Mouse (Mus musculus) hindbrain, postnatal 0 days (tissue): ENCODE measurements at regions not wholly inside any gene's neighbourhood (a gene's known extent, or its start where the extent isn't known, plus 50 kb on each side); places are given as distances from the start of the nearest gene placed in this dataset.

Experiments used
- ATAC-seq: fragments of 200-750 bp; cut with Nextera tagmentation; 2 replicates; pipeline ENCODE4 v1.8.0; 2017; ENCODE audit warnings: mild to moderate bottlenecking, moderate TSS enrichment, moderate library complexity
- DNase-seq: peaks from one replicate; pipeline ENCODE4 v3.0.0-alpha.2; 2015; ENCODE audit warnings: low spot score
- H3K27ac ChIP-seq: fragments of 300-500 bp; sonication (generic); 2 replicates; pipeline ENCODE4 v1.5.1; 2014; ENCODE audit warnings: mild to moderate bottlenecking
- H3K27me3 ChIP-seq: fragments of 300-500 bp; sonication (generic); 2 replicates; pipeline ENCODE4 v1.6.1; 2014; ENCODE audit warnings: low read length, mixed read lengths; ENCODE audit not compliant: insufficient read depth
- H3K36me3 ChIP-seq: fragments of 300-500 bp; sonication (generic); 2 replicates; pipeline ENCODE4 v1.6.1; 2014; ENCODE audit warnings: low read length, mixed read lengths; ENCODE audit not compliant: insufficient read depth
- H3K4me1 ChIP-seq: fragments of 300-500 bp; sonication (generic); 2 replicates; pipeline ENCODE4 v1.6.1; 2014; ENCODE audit warnings: antibody characterized with exemption, low read length, mixed read lengths; ENCODE audit not compliant: insufficient read depth
- H3K4me2 ChIP-seq: fragments of 300-500 bp; sonication (generic); 2 replicates; pipeline ENCODE4 v1.6.1; 2014; ENCODE audit warnings: low read depth, mild to moderate bottlenecking, low read length, moderate library complexity, mixed read lengths
- H3K4me3 ChIP-seq: fragments of 300-500 bp; sonication (generic); 2 replicates; pipeline ENCODE4 v1.5.1; 2014; ENCODE audit warnings: low read length
- H3K9ac ChIP-seq: fragments of 300-500 bp; sonication (generic); replicated peaks from 2 replicates; pipeline ENCODE4 v1.6.1; 2014; ENCODE audit warnings: mild to moderate bottlenecking, low read length, moderate library complexity, mixed read lengths
- H3K9me3 ChIP-seq: fragments of 300-500 bp; sonication (generic); 2 replicates; pipeline ENCODE4 v1.6.1; 2016; ENCODE audit warnings: low read length, mixed read lengths
- CTCF ChIP-seq: IDR thresholded peaks from 2 replicates; pipeline ENCODE4 v1.5.1; 2016; ENCODE audit warnings: antibody characterized with exemption, control low read depth, low read depth
- WGBS: fragments of 180-500 bp; shearing (Covaris S2); extraction: QIAGEN DNeasy Blood & Tissue Kit; methylation state at CpG from one replicate; pipeline ENCODE4 v1.1.7; 2014; 5-methylcytosine and 5-hydroxymethylcytosine counted together

GRCm38 (mm10) chr4:105580987-105581386 is 208.7 kb upstream of the Gm12728 start:
- 81% methylated on average over 7 of the region's 7 CpGs for WGBS
- no peak overlapping the region for H3K9ac ChIP-seq
- H3K4me3 ChIP-seq, result no peak overlapping the region
- DNase-seq (no peak), ATAC-seq (no peak)
- H3K4me2 ChIP-seq, result no peak overlapping the region
- TF ChIP-seq CTCF, result no peak
- H3K36me3 ChIP-seq, result no peaks in the 10 kb centered on the region
- no peak overlapping the region for H3K27ac ChIP-seq
- no peaks in the 10 kb centered on the region for H3K9me3 ChIP-seq
- no peaks in the 10 kb centered on the region for H3K4me1 ChIP-seq
- H3K27me3 ChIP-seq, result no peaks in the 10 kb centered on the region

- no peaks in the 10 kb centered on the region for H3K27me3 ChIP-seq
- WGBS, result 64% methylated on average over 10 of the region's 10 CpGs
- H3K4me3 ChIP-seq, result no peak overlapping the region
- no peak overlapping the region for H3K27ac ChIP-seq
- DNase-seq (no peak), ATAC-seq (no peak)
- H3K4me1 ChIP-seq, result no peaks in the 10 kb centered on the region
- no peaks in the 10 kb centered on the region for H3K36me3 ChIP-seq
- H3K9ac ChIP-seq, result no peak overlapping the region
- no peak for TF ChIP-seq CTCF
- no peak overlapping the region for H3K4me2 ChIP-seq
- no peaks in the 10 kb centered on the region for H3K9me3 ChIP-seq
These were observed 205.2 kb upstream of the Gm12728 start for GRCm38 (mm10) chr4:105584329-105584925.

- Histone ChIP-seq H3K27me3 (no peaks in the 10 kb centered on the region), H3K4me3 (no peak overlapping the region), H3K9me3 (no peaks in the 10 kb centered on the region), H3K4me2 (no peak overlapping the region), H3K36me3 (no peaks in the 10 kb centered on the region), H3K27ac (no peak overlapping the region), H3K4me1 (no peaks in the 10 kb centered on the region), H3K9ac (no peak overlapping the region)
- WGBS, result 86% methylated on average over 1 of the region's 1 CpGs
- ATAC-seq (no peak), DNase-seq (no peak)
- no peak for TF ChIP-seq CTCF
These were observed 186.0 kb upstream of the Gm12728 start for GRCm38 (mm10) chr4:105603661-105604060.

- Histone ChIP-seq H3K27ac (no peak overlapping the region), H3K4me3 (no peak overlapping the region), H3K4me1 (no peaks in the 10 kb centered on the region), H3K4me2 (no peak overlapping the region), H3K27me3 (no peaks in the 10 kb centered on the region), H3K9me3 (no peaks in the 10 kb centered on the region), H3K36me3 (no peaks in the 10 kb centered on the region), H3K9ac (no peak overlapping the region)
- ATAC-seq (no peak), DNase-seq (no peak)
- no peak for TF ChIP-seq CTCF
- WGBS, result 89% methylated on average over 2 of the region's 2 CpGs
These were observed 185.1 kb upstream of the Gm12728 start for GRCm38 (mm10) chr4:105604607-105605006.

GRCm38 (mm10) chr4:105606731-105607130 is 182.9 kb upstream of the Gm12728 start:
- H3K4me2 ChIP-seq, result no peak overlapping the region
- no peak overlapping the region for H3K27ac ChIP-seq
- WGBS, result 22% methylated on average over 5 of the region's 5 CpGs
- H3K9me3 ChIP-seq, result no peaks in the 10 kb centered on the region
- H3K9ac ChIP-seq, result no peak overlapping the region
- H3K36me3 ChIP-seq, result no peaks in the 10 kb centered on the region
- H3K4me1 ChIP-seq, result no peaks in the 10 kb centered on the region
- ATAC-seq (no peak), DNase-seq (peak; percentile 9)
- no peak for TF ChIP-seq CTCF
- no peaks in the 10 kb centered on the region for H3K27me3 ChIP-seq
- H3K4me3 ChIP-seq, result no peak overlapping the region

- no peak overlapping the region for H3K9ac ChIP-seq
- DNase-seq (no peak), ATAC-seq (no peak)
- H3K27me3 ChIP-seq, result no peaks in the 10 kb centered on the region
- H3K9me3 ChIP-seq, result no peaks in the 10 kb centered on the region
- H3K4me2 ChIP-seq, result no peak overlapping the region
- no peak overlapping the region for H3K4me3 ChIP-seq
- 85% methylated on average over 6 of the region's 6 CpGs for WGBS
- no peaks in the 10 kb centered on the region for H3K4me1 ChIP-seq
- TF ChIP-seq CTCF, result no peak
- no peaks in the 10 kb centered on the region for H3K36me3 ChIP-seq
- H3K27ac ChIP-seq, result no peak overlapping the region
These were observed 178.8 kb upstream of the Gm12728 start for GRCm38 (mm10) chr4:105610917-105611316.

- 85% methylated on average over 2 of the region's 2 CpGs for WGBS
- no peak overlapping the region for H3K27ac ChIP-seq
- H3K36me3 ChIP-seq, result no peaks in the 10 kb centered on the region
- no peak for TF ChIP-seq CTCF
- no peaks in the 10 kb centered on the region for H3K9me3 ChIP-seq
- H3K9ac ChIP-seq, result no peak overlapping the region
- ATAC-seq (no peak), DNase-seq (no peak)
- no peak overlapping the region for H3K4me2 ChIP-seq
- H3K4me1 ChIP-seq, result no peaks in the 10 kb centered on the region
- no peaks in the 10 kb centered on the region for H3K27me3 ChIP-seq
- H3K4me3 ChIP-seq, result no peak overlapping the region
These were observed 175.3 kb upstream of the Gm12728 start for GRCm38 (mm10) chr4:105614390-105614789.
